Mouse (Mus musculus) leukemia stem cell, adult 10-12 weeks (primary cell): Measurements from ENCODE around the gene Usp45. TPM values are rescaled to one million over a fixed set of nuclear protein-coding genes. Genes with fewer than 3 reads are reported as not detected.

Experiments used
- polyA plus RNA-seq: library from polyadenylated mRNA; stranded (reverse); fragments of >175 nt; gene quantifications from 2 replicates; pipeline ENCODE4 v1.2.3, GENCODE M21; 2012; ENCODE audit warnings: low replicate concordance

Usp45 gene
- polyA plus RNA-seq = 4.2 and 6.5 TPM in 2 replicates

GRCm38 (mm10) chr4:21766863-21767304 lies at the start of gene Usp45, which contains the start of gene Tstd3:
Gene Usp45, plus strand, starts transcription at chr4:21767156.
Gene Tstd3, minus strand, starts transcription at chr4:21767212.

GRCm38 (mm10) chr4:21727615-21728165 lies 39.3 kb upstream of the Usp45 start, which contains the start of gene Ccnc:
Gene Ccnc, plus strand, starts transcription at chr4:21727701.

GRCm38 (mm10) chr4:21847481-21848286 lies 80.7 kb downstream of the Usp45 start, which contains the start of gene Pnisr:
Gene Pnisr, plus strand, starts transcription at chr4:21847583.

GRCm38 (mm10) chr4:21879565-21880220 lies 112.7 kb downstream of the Usp45 start, which contains the start of gene Coq3:
Gene Coq3, plus strand, starts transcription at chr4:21879673.

Other genes with a start within 250 kb of the Usp45 start
- gene Prdm13, start 81.2 kb upstream of the Usp45 start, polyA plus RNA-seq = not detected in 2 replicates
- gene Ccnc, start 39.5 kb upstream of the Usp45 start, polyA plus RNA-seq = 2.5 TPM in 1 of 2 replicates, not detected in the other
- 0.33 and 4.7 TPM in 2 replicates for gene Tstd3, start 56 bp downstream of the Usp45 start, polyA plus RNA-seq
- gene Pnisr, start 80.4 kb downstream of the Usp45 start, polyA plus RNA-seq = 4.2 and 65.4 TPM in 2 replicates
- 2.9 and 11.6 TPM in 2 replicates for gene Coq3, start 112.5 kb downstream of the Usp45 start, polyA plus RNA-seq
- not detected in 2 replicates for gene Faxc, start 164.2 kb downstream of the Usp45 start, polyA plus RNA-seq